Mouse (Mus musculus) erythroblast, embryonic 14.5 days (primary cell): ENCODE results near the gene Tcea2.

Experiments
- GATA1 ChIP-seq: IDR thresholded peaks from 2 replicates; pipeline ENCODE4 v1.6.1; 2012; ENCODE audit warnings: low read length, inconsistent platforms, mixed read lengths
- TAL1 ChIP-seq: IDR thresholded peaks from 3 replicates; pipeline ENCODE4 v1.6.1; 2012; ENCODE audit warnings: low read length, inconsistent platforms, mixed read lengths

GRCm38 (mm10) chr2:181653065-181653464 is 27.0 kb upstream of the Tcea2 start:
- TF ChIP-seq TAL1 (no peak), GATA1 (no peak)
